Mouse (Mus musculus) heart, embryonic 15.5 days (tissue): ENCODE results near the gene Supt4a. TPM values are rescaled to one million over a fixed set of nuclear protein-coding genes. Genes with fewer than 3 reads are reported as not detected.

Experiments
- ATAC-seq: fragments of 200-750 bp; cut with Nextera tagmentation; replicated peaks from 2 replicates; pipeline ENCODE4 v1.8.0; 2017; ENCODE audit warnings: low read depth, moderate TSS enrichment; ENCODE audit not compliant: insufficient number of reproducible peaks, insufficient read depth, low FRiP score
- H3K27ac ChIP-seq: fragments of 300-500 bp; sonication (generic); 2 replicates; pipeline ENCODE4 v1.5.1; 2015; ENCODE audit warnings: mild to moderate bottlenecking, inconsistent platforms
- H3K27me3 ChIP-seq: fragments of 300-500 bp; sonication (generic); 2 replicates; pipeline ENCODE4 v1.6.1; 2015; ENCODE audit warnings: inconsistent platforms
- H3K36me3 ChIP-seq: fragments of 300-500 bp; sonication (generic); 2 replicates; pipeline ENCODE4 v1.6.1; 2015; ENCODE audit warnings: mild to moderate bottlenecking, inconsistent platforms
- H3K4me1 ChIP-seq: fragments of 300-500 bp; sonication (generic); replicated peaks from 2 replicates; pipeline ENCODE4 v1.6.1; 2015; ENCODE audit warnings: inconsistent platforms
- H3K4me2 ChIP-seq: fragments of 300-500 bp; sonication (generic); 2 replicates; pipeline ENCODE4 v1.6.1; 2015; ENCODE audit warnings: inconsistent platforms, mild to moderate bottlenecking, moderate library complexity
- H3K4me3 ChIP-seq: fragments of 300-500 bp; sonication (generic); 2 replicates; pipeline ENCODE4 v1.5.1; 2015; ENCODE audit warnings: mild to moderate bottlenecking, inconsistent platforms
- H3K9ac ChIP-seq: fragments of 300-500 bp; sonication (generic); 2 replicates; pipeline ENCODE4 v1.6.1; 2015; ENCODE audit warnings: mild to moderate bottlenecking, inconsistent platforms
- H3K9me3 ChIP-seq: fragments of 300-500 bp; sonication (generic); replicated peaks from 2 replicates; pipeline ENCODE4 v1.6.1; 2016; ENCODE audit warnings: inconsistent platforms
- WGBS: fragments of 180-500 bp; shearing (Covaris S2); methylation state at CpG from one replicate; pipeline ENCODE4 v1.1.7; 2015; ENCODE audit warnings: mixed read lengths; 5-methylcytosine and 5-hydroxymethylcytosine counted together
- polyA plus RNA-seq: library from polyadenylated mRNA; unstranded; fragments of >200 nt; fragmentation: Nextera tagmentation; extraction: Ambion mirVana; gene quantifications from 2 replicates; pipeline ENCODE4 v1.2.1, GENCODE M21; 2015

Gene Supt4a
- 101 and 103 TPM in 2 replicates for polyA plus RNA-seq

DNA sequence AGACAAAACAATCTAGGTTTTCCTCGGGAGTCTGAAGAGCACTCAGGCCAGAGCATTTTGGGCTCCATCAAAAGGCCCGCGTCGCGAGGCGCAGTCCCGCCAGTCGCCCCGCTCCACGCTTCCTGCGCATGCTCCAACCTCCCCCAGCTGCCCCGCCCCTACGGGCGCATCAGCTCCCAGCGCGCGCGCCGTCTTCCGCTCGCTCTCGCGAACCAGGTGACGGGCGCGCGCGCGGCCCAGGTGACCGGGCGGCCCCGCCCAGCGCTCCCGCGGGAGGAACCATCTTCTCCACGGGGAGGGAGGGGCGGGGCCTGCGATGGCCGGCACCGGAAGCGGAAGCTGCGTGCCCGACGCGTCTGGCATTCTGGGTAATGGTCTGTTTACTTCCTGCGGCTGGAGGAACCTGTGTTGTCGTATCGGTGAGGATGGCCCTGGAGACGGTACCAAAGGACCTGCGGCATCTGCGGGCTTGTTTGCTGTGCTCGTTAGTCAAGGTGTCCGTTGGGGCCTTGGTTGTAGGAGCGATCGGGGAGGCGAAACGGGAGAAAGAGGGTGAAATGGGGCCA is at the start of gene Supt4a:
TSS of gene Supt4a (plus strand) at position 378 of the 566 bp plus-strand sequence.
- Histone ChIP-seq H3K4me1 (peaks cover 15% of the 10 kb centered on the region), H3K36me3 (peaks cover 26% of the 10 kb centered on the region), H3K9me3 (no peaks in the 10 kb centered on the region), H3K4me3 (peak within 1 kb of the TSS; percentile 96), H3K9ac (peak within 1 kb of the TSS; percentile 89), H3K27ac (peak within 1 kb of the TSS; percentile 88), H3K4me2 (peak within 1 kb of the TSS; percentile 81), H3K27me3 (no peaks in the 10 kb centered on the region)
- under 1% methylated on average over 57 of the region's 57 CpGs for WGBS
- ATAC-seq, result peak; percentile 94

GRCm38 (mm10) chr11:87688478-87689203 is 48.7 kb upstream of the Supt4a start:
- WGBS, result 81% methylated on average over 11 of the region's 11 CpGs
- Histone ChIP-seq H3K9me3 (no peaks in the 10 kb centered on the region), H3K36me3 (no peaks in the 10 kb centered on the region), H3K27me3 (no peaks in the 10 kb centered on the region), H3K4me1 (peaks cover 24% of the 10 kb centered on the region), H3K27ac (peak overlapping the region; percentile 58; the same call in 1 of the 2 replicates), H3K4me2 (peak overlapping the region; percentile 47), H3K9ac (no peak overlapping the region), H3K4me3 (no peak overlapping the region)
- ATAC-seq, result no peak

DNA sequence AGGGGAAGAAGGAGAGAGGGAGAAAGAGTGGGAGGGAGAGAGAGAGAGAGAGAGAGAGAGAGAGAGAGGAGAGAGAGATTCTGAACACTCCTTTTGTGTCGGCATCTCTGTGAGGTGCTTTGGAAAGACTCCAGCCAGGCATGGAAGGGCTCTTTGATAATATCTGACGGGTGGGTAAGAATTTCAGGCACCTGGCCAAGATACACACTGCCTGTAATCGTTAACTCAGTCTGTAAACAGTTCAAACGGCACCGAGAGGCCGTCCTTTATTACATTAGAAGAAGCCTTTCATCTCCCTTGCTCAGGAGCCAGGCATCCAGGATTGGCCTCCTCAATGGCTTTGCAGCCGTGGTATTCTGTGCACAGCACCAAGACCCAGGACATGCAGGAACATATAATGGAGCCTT is 47.9 kb upstream of the Supt4a start:
- ATAC-seq, result peak; percentile 60
- Histone ChIP-seq H3K9ac (no peak overlapping the region), H3K4me2 (peak overlapping the region; percentile 47), H3K4me3 (no peak overlapping the region), H3K27me3 (no peaks in the 10 kb centered on the region), H3K36me3 (no peaks in the 10 kb centered on the region), H3K27ac (peak overlapping the region; percentile 58), H3K4me1 (peaks cover 24% of the 10 kb centered on the region), H3K9me3 (no peaks in the 10 kb centered on the region)
- WGBS, result 5% methylated on average over 7 of the region's 7 CpGs

GRCm38 (mm10) chr11:87690054-87690740 is 47.2 kb upstream of the Supt4a start:
- WGBS, result 53% methylated on average over 16 of the region's 16 CpGs
- no peak overlapping the region for H3K9ac ChIP-seq
- no peaks in the 10 kb centered on the region for H3K36me3 ChIP-seq
- no peaks in the 10 kb centered on the region for H3K27me3 ChIP-seq
- H3K4me2 ChIP-seq, result 0 out of 2 replicates have a peak overlapping the region, but pooled peaks have one; percentile 47
- H3K4me1 ChIP-seq, result peaks cover 24% of the 10 kb centered on the region
- H3K27ac ChIP-seq, result peak overlapping the region; percentile 58
- ATAC-seq, result no peak
- no peaks in the 10 kb centered on the region for H3K9me3 ChIP-seq
- no peak overlapping the region for H3K4me3 ChIP-seq

DNA sequence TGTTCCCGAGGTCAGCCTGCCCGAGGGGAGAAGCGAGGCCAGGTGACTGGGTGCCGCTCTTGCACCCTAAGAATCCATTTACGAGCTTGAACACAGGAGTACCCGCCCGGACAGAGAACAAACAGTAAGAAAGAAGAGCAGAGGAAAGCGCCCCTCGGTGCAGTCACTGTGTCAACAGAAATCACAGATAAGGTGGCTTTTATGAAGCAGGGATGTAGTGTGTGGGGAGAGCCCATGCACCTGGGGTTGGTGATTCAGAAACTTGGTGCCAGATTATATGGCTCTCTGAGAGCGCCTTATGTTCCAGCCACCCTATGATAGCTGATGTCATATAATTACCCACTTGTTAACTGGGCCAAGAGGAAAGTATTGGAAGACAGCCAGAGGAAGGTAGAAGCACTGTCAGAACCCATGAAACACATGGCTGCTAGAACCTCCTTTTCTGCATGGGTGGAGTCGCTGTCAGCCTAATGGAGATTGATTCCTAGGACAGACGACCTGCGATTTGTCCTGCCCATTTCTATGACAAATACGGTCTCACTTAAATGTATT is 40.1 kb upstream of the Supt4a start:
- WGBS, result 59% methylated on average over 14 of the region's 14 CpGs
- ATAC-seq, result no peak
- no peaks in the 10 kb centered on the region for H3K9me3 ChIP-seq
- no peak overlapping the region for H3K27ac ChIP-seq
- no peak overlapping the region for H3K9ac ChIP-seq
- H3K4me2 ChIP-seq, result no peak overlapping the region
- no peaks in the 10 kb centered on the region for H3K36me3 ChIP-seq
- H3K27me3 ChIP-seq, result no peaks in the 10 kb centered on the region
- 0 out of 2 replicates have a peak, but pooled peaks cover 4% of the 10 kb centered on the region for H3K4me1 ChIP-seq
- no peak overlapping the region for H3K4me3 ChIP-seq

DNA sequence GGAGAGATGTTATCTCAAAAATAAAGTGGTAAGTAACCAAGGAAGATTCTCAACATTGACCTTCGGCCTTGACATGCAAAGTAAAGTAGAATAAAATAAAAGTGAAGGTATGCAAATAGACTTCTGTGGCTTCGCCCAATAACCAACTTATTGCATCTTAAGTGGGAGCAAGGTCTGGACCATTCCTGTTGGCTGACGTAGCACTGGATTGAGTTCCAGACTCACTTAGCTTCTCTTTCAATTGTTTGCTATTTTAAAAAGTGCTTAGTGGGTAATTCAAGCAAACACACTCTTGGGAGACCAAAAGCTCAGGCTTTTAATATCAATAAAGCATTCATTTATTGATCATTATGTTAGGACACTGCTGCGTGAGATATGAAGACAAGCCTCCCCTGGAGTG is 39.2 kb upstream of the Supt4a start:
- no peak overlapping the region for H3K4me2 ChIP-seq
- H3K27ac ChIP-seq, result no peak overlapping the region
- no peaks in the 10 kb centered on the region for H3K27me3 ChIP-seq
- H3K4me1 ChIP-seq, result 0 out of 2 replicates have a peak, but pooled peaks cover 4% of the 10 kb centered on the region
- ATAC-seq, result no peak
- H3K4me3 ChIP-seq, result no peak overlapping the region
- H3K36me3 ChIP-seq, result no peaks in the 10 kb centered on the region
- WGBS, result 87% methylated on average over 4 of the region's 4 CpGs
- no peak overlapping the region for H3K9ac ChIP-seq
- H3K9me3 ChIP-seq, result no peaks in the 10 kb centered on the region

DNA sequence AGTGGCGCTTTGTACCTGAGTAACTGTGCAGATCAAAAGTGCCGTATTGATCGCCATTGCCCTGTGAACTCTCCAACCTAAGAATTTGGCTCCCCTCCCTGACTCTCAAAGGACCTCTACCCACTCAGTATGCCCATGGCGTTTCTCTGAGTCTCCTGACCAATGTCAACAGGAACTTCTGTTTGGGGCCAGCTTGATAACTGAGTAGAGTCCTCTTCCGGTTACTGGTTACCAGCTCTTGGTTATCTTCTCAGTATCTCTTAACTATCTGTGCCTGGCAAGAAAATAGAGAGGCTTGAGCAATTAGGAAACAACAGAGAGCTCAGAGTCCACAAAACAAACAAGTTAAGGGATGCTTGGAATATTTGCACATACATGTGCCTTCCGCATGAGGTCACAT is 36.2 kb upstream of the Supt4a start:
- WGBS, result 78% methylated on average over 6 of the region's 6 CpGs
- no peak overlapping the region for H3K4me2 ChIP-seq
- no peak for ATAC-seq
- H3K4me3 ChIP-seq, result no peak overlapping the region
- H3K9me3 ChIP-seq, result no peaks in the 10 kb centered on the region
- no peaks in the 10 kb centered on the region for H3K36me3 ChIP-seq
- H3K27me3 ChIP-seq, result no peaks in the 10 kb centered on the region
- H3K9ac ChIP-seq, result no peak overlapping the region
- H3K27ac ChIP-seq, result no peak overlapping the region
- 0 out of 2 replicates have a peak, but pooled peaks cover 4% of the 10 kb centered on the region for H3K4me1 ChIP-seq

- Histone ChIP-seq H3K9ac (no peak overlapping the region), H3K36me3 (no peaks in the 10 kb centered on the region), H3K27ac (no peak overlapping the region), H3K4me2 (no peak overlapping the region), H3K4me3 (no peak overlapping the region), H3K4me1 (0 out of 2 replicates have a peak, but pooled peaks cover 4% of the 10 kb centered on the region), H3K9me3 (no peaks in the 10 kb centered on the region), H3K27me3 (no peaks in the 10 kb centered on the region)
- no peak for ATAC-seq
- WGBS, result 68% methylated on average over 14 of the region's 14 CpGs
These were observed 35.3 kb upstream of the Supt4a start for GRCm38 (mm10) chr11:87701877-87702620.

- no peaks in the 10 kb centered on the region for H3K36me3 ChIP-seq
- H3K4me3 ChIP-seq, result no peak overlapping the region
- no peaks in the 10 kb centered on the region for H3K4me1 ChIP-seq
- H3K9ac ChIP-seq, result no peak overlapping the region
- H3K9me3 ChIP-seq, result no peaks in the 10 kb centered on the region
- no peaks in the 10 kb centered on the region for H3K27me3 ChIP-seq
- no peak overlapping the region for H3K27ac ChIP-seq
- no peak for ATAC-seq
- 82% methylated on average over 5 of the region's 5 CpGs for WGBS
- no peak overlapping the region for H3K4me2 ChIP-seq
These were observed 33.7 kb upstream of the Supt4a start for GRCm38 (mm10) chr11:87703654-87704053.

- WGBS, result 79% methylated on average over 9 of the region's 9 CpGs
- H3K4me2 ChIP-seq, result no peak overlapping the region
- no peak overlapping the region for H3K9ac ChIP-seq
- H3K4me3 ChIP-seq, result no peak overlapping the region
- ATAC-seq, result no peak
- H3K27ac ChIP-seq, result no peak overlapping the region
- no peaks in the 10 kb centered on the region; the same call in 1 of the 2 replicates for H3K27me3 ChIP-seq
- H3K36me3 ChIP-seq, result no peaks in the 10 kb centered on the region
- no peaks in the 10 kb centered on the region for H3K4me1 ChIP-seq
- no peaks in the 10 kb centered on the region for H3K9me3 ChIP-seq
These were observed 33.1 kb upstream of the Supt4a start for GRCm38 (mm10) chr11:87704289-87704688.
